Mouse (Mus musculus) E14TG2a.4 (cell line): ENCODE results near the gene Arfgap2.

Experiments
- CTCF ChIP-seq: conservative IDR thresholded peaks from 2 replicates; pipeline ENCODE4 v1.5.1; 2014; ENCODE audit warnings: low read length
- NANOG ChIP-seq: IDR thresholded peaks from 2 replicates; pipeline ENCODE4 v1.6.1; 2014; ENCODE audit warnings: borderline replicate concordance, low read length, mixed read lengths
- POU5F1 ChIP-seq: IDR thresholded peaks from 2 replicates; pipeline ENCODE4 v1.6.1; 2014; ENCODE audit warnings: low read length, borderline replicate concordance

GRCm38 (mm10) chr2:91269687-91270133 lies 4.9 kb downstream of the Arfgap2 start:
- TF ChIP-seq CTCF (no peak), NANOG (no peak), POU5F1 (no peak)
